8 mouse cellular contexts compared by ENCODE assay signal in genomic region chr7:128372331-128372730, GRCm38 (mm10). TPM values are rescaled to one million over a fixed set of nuclear protein-coding genes. Genes with fewer than 3 reads are reported as not detected.
DNase-seq lines count a peak whose midpoint lies in the region; ATAC-seq and TF ChIP-seq lines count a peak whose summit lies in the region.

No protein-coding gene starts in this region.

- no peaks in the 10 kb centered on the region for H3K4me1 ChIP-seq in heart, postnatal 0 days (ENCODE audit: control insufficient read depth, insufficient read depth)
- peaks cover 17% of the 10 kb centered on the region for H3K4me1 ChIP-seq in heart, embryonic 10.5 days
- H3K4me1 ChIP-seq in ES-E14 (ENCODE audit: control insufficient read depth in 2 of 2, insufficient read depth in 2 of 2, low read length in 2 of 2, poor library complexity in 1 of 2): no peaks in the 10 kb centered on the region
- H3K4me1 ChIP-seq in limb, embryonic 11.5 days (ENCODE audit: control insufficient read depth, insufficient read depth, low read length): no peaks in the 10 kb centered on the region
- H3K4me1 ChIP-seq in forebrain, embryonic 15.5 days: no peaks in the 10 kb centered on the region
- H3K4me1 ChIP-seq in hindbrain, embryonic 12.5 days: no peaks in the 10 kb centered on the region

- no peak for DNase-seq in heart, postnatal 0 days (ENCODE audit: low spot score)
- DNase-seq in heart, embryonic 10.5 days (ENCODE audit: low spot score): no peak
- peak; percentile 35 for DNase-seq in 3T3-L1 (ENCODE audit: low read depth, low spot score)
- peak; percentile 47 for DNase-seq in ES-E14 (ENCODE audit: low read depth, low spot score)
- peak; percentile 46 for DNase-seq in limb, embryonic 11.5 days (ENCODE audit: low spot score)
- DNase-seq in retina, embryonic 14.5 days (ENCODE audit: low spot score): no peak

- H3K9ac ChIP-seq in heart, postnatal 0 days (replicated peaks; ENCODE audit: low read depth, low read length): no peak overlapping the region
- no peak overlapping the region for H3K9ac ChIP-seq in ES-E14 (ENCODE audit: insufficient read depth, low read depth, low read length, poor library complexity, severe bottlenecking)
- no peak overlapping the region for H3K9ac ChIP-seq in limb, embryonic 11.5 days (ENCODE audit: low read length)
- H3K9ac ChIP-seq in forebrain, embryonic 15.5 days (replicated peaks): no peak overlapping the region
- no peak overlapping the region for H3K9ac ChIP-seq in hindbrain, embryonic 12.5 days

- no peak overlapping the region for H3K4me2 ChIP-seq in heart, postnatal 0 days (ENCODE audit: low read depth, low read length)
- no peak overlapping the region for H3K4me2 ChIP-seq in limb, embryonic 11.5 days (ENCODE audit: low read depth, severe bottlenecking)
- no peak overlapping the region for H3K4me2 ChIP-seq in forebrain, embryonic 15.5 days (replicated peaks)
- H3K4me2 ChIP-seq in hindbrain, embryonic 12.5 days (replicated peaks): no peak overlapping the region

- in situ Hi-C loops in ES-E14 (cut with MboI; ENCODE audit: low sequenced_read_pairs in 2 of 2, unreplicated experiment in 2 of 2): loop anchor here in 1 of 2 experiments (10.0 kb wide), 1 partner anchor 322 kb away; no protein-coding TSS in a partner anchor

- H3K36me3 ChIP-seq in heart, postnatal 0 days (replicated peaks; ENCODE audit: control insufficient read depth, insufficient read depth, low read length): 0 out of 2 replicates have a peak, but pooled peaks cover 6% of the 10 kb centered on the region
- H3K36me3 ChIP-seq in heart, embryonic 10.5 days: peaks cover 10% of the 10 kb centered on the region
- H3K36me3 ChIP-seq in ES-E14 (ENCODE audit: control insufficient read depth, insufficient read depth, low read length, poor library complexity, severe bottlenecking): no peaks in the 10 kb centered on the region
- H3K36me3 ChIP-seq in limb, embryonic 11.5 days (ENCODE audit: control insufficient read depth, insufficient read depth, low read length): no peaks in the 10 kb centered on the region
- H3K36me3 ChIP-seq in forebrain, embryonic 15.5 days: no peaks in the 10 kb centered on the region
- peaks cover 7% of the 10 kb centered on the region; the same call in 1 of the 2 replicates for H3K36me3 ChIP-seq in hindbrain, embryonic 12.5 days

- H3K4me3 ChIP-seq in heart, postnatal 0 days (ENCODE audit: low read depth, low read length): no peak overlapping the region
- H3K4me3 ChIP-seq in heart, embryonic 10.5 days: no peak overlapping the region
- H3K4me3 ChIP-seq in ES-E14 (ENCODE audit: insufficient read depth in 1 of 2, low read depth in 1 of 2, low read length in 2 of 2, poor library complexity in 1 of 2, severe bottlenecking in 1 of 2): no peak overlapping the region
- no peak overlapping the region for H3K4me3 ChIP-seq in limb, embryonic 11.5 days (ENCODE audit: low read depth, low read length)
- H3K4me3 ChIP-seq in forebrain, embryonic 15.5 days: no peak overlapping the region
- no peak overlapping the region for H3K4me3 ChIP-seq in hindbrain, embryonic 12.5 days

- no peaks in the 10 kb centered on the region for H3K27me3 ChIP-seq in heart, postnatal 0 days (ENCODE audit: control insufficient read depth, insufficient read depth, low read length)
- 0 out of 2 replicates have a peak, but pooled peaks cover 4% of the 10 kb centered on the region for H3K27me3 ChIP-seq in heart, embryonic 10.5 days (ENCODE audit: insufficient read depth, poor library complexity, severe bottlenecking)
- no peaks in the 10 kb centered on the region for H3K27me3 ChIP-seq in limb, embryonic 11.5 days (ENCODE audit: control insufficient read depth, insufficient read depth, low read length)
- no peaks in the 10 kb centered on the region for H3K27me3 ChIP-seq in forebrain, embryonic 15.5 days
- no peaks in the 10 kb centered on the region for H3K27me3 ChIP-seq in hindbrain, embryonic 12.5 days

- 54% methylated on average over 3 of the region's 3 CpGs for WGBS in heart, postnatal 0 days
- 47% methylated on average over 3 of the region's 3 CpGs for WGBS in heart, embryonic 10.5 days
- WGBS in limb, embryonic 11.5 days: 55% methylated on average over 3 of the region's 3 CpGs
- 46% methylated on average over 3 of the region's 3 CpGs for WGBS in forebrain, embryonic 15.5 days
- 52% methylated on average over 3 of the region's 3 CpGs for WGBS in hindbrain, embryonic 12.5 days

- TF ChIP-seq EP300 in heart, postnatal 0 days (IDR thresholded peaks at IDR 0.05; ENCODE audit: low read depth): no peak

- peak; percentile 48 for TF ChIP-seq CTCF in heart, postnatal 0 days (IDR thresholded peaks at IDR 0.05; ENCODE audit: low read depth)

- ATAC-seq in heart, postnatal 0 days (ENCODE audit: insufficient read depth, low read depth): no peak
- ATAC-seq in limb, embryonic 11.5 days (ENCODE audit: insufficient number of reproducible peaks, low FRiP score, low TSS enrichment, low read depth): no peak
- ATAC-seq in forebrain, embryonic 15.5 days (replicated peaks): no peak
- ATAC-seq in hindbrain, embryonic 12.5 days (ENCODE audit: low FRiP score): no peak

- H3K9me3 ChIP-seq in heart, postnatal 0 days (replicated peaks; ENCODE audit: control insufficient read depth, low read length): peaks cover 4% of the 10 kb centered on the region; the same call in 1 of the 2 replicates
- 0 out of 2 replicates have a peak, but pooled peaks cover 5% of the 10 kb centered on the region for H3K9me3 ChIP-seq in heart, embryonic 10.5 days
- H3K9me3 ChIP-seq in ES-E14 (ENCODE audit: control insufficient read depth, insufficient read depth, low read depth, low read length): no peaks in the 10 kb centered on the region
- H3K9me3 ChIP-seq in limb, embryonic 11.5 days (ENCODE audit: control insufficient read depth, low read length): no peaks in the 10 kb centered on the region
- no peaks in the 10 kb centered on the region for H3K9me3 ChIP-seq in forebrain, embryonic 15.5 days
- 0 out of 2 replicates have a peak, but pooled peaks cover 5% of the 10 kb centered on the region for H3K9me3 ChIP-seq in hindbrain, embryonic 12.5 days (replicated peaks)

- H3K27ac ChIP-seq in heart, postnatal 0 days (ENCODE audit: low read depth): no peak overlapping the region
- no peak overlapping the region for H3K27ac ChIP-seq in heart, embryonic 10.5 days
- H3K27ac ChIP-seq in ES-E14 (ENCODE audit: insufficient read depth, low read depth, low read length, poor library complexity, severe bottlenecking): no peak overlapping the region
- H3K27ac ChIP-seq in limb, embryonic 11.5 days (replicated peaks; ENCODE audit: low read depth, low read length): no peak overlapping the region
- H3K27ac ChIP-seq in forebrain, embryonic 15.5 days (replicated peaks): no peak overlapping the region
- no peak overlapping the region for H3K27ac ChIP-seq in hindbrain, embryonic 12.5 days

TF ChIP-seq in ES-E14, 5 proteins besides CTCF, POLR2A, EP300 and RAD21:
- TF ChIP-seq ZC3H11A (IDR thresholded peaks at IDR 0.05; ENCODE audit: borderline replicate concordance, low read depth, low read length) (peak; percentile 58; the same call in 1 of the 2 replicates), HCFC1 (IDR thresholded peaks at IDR 0.05; ENCODE audit: borderline replicate concordance, insufficient read depth, low read length) (no peak)

RNA-seq across cellular contexts. Expression of gene Rgs10, which starts 46.2 kb away (rescaled TPM):
- 0.69 and 3.3 TPM in 2 replicates for total RNA-seq in heart, postnatal 0 days (2014; rRNA removed; ENCODE audit: low replicate concordance)
- polyA plus RNA-seq in heart, postnatal 0 days (2015; fragmentation: Nextera tagmentation; extraction: Ambion mirVana): 7.2 and 7.8 TPM in 2 replicates
- polyA plus RNA-seq in heart, embryonic 10.5 days (2016; fragmentation: Nextera tagmentation; extraction: Ambion mirVana): 16.4 and 19.3 TPM in 2 replicates
- 5.4 and 6.2 TPM in 2 replicates for total RNA-seq in ES-E14 (2012; rRNA removed)
- 5.9 and 7.0 TPM in 2 replicates for polyA plus RNA-seq in limb, embryonic 11.5 days (2014; fragmentation: Nextera tagmentation; extraction: Ambion mirVana)
- polyA plus RNA-seq in forebrain, embryonic 15.5 days (2015; fragmentation: Nextera tagmentation; extraction: Ambion mirVana): 21.9 and 22.2 TPM in 2 replicates
- polyA plus RNA-seq in hindbrain, embryonic 12.5 days (2016; fragmentation: Nextera tagmentation; extraction: Ambion mirVana): 13.5 and 16.7 TPM in 2 replicates

Comparison
In these comparisons a context has a peak if more than half of its experiments do, and no peak if none do; other contexts are left out.
1. DNase-seq: peak in 3T3-L1 (single experiment), ES-E14 (single experiment) and limb, embryonic 11.5 days (single experiment); none in heart, postnatal 0 days (single experiment), heart, embryonic 10.5 days (single experiment) and retina, embryonic 14.5 days (single experiment).